8 mouse cellular contexts compared by ENCODE assay signal in the genomic region with DNA sequence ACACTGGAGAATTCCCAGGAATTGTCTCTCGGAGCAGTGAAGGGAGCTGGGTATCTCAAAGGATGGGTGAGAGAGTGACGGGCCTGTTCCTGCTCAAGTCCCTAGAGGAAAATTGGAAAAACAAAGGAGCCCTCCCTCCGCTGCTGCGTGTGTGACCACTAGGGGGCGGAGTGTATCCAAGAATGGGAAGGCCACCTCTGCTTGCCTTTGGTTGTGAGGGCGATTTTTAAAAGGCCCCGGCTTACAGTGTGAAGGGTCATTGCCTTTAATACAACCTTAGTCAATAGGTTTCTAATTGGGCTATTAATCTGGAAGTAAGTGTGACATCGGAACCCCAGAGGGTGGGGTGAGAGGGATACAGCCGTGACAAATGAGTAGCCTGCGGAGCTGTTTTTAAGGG.
A peak's percentile ranks its signal among the peaks of the same experiment; 100 is the strongest.
DNase-seq lines count a peak whose midpoint lies in the region; ATAC-seq and TF ChIP-seq lines count a peak whose summit lies in the region.

No protein-coding gene starts in this region.

- 4% methylated on average over 10 of the region's 10 CpGs for WGBS in forebrain, embryonic 11.5 days
- 10% methylated on average over 10 of the region's 10 CpGs for WGBS in heart, postnatal 0 days
- 14% methylated on average over 10 of the region's 10 CpGs for WGBS in olfactory bulb, adult 2 months

- DNase-seq in CH12.LX (ENCODE audit: extremely low read depth): peak; percentile 58
- DNase-seq in c-Kit-positive CD71-positive TER-119-negative erythroid progenitor cells, embryonic 14.5 days (ENCODE audit: low read depth): peak; percentile 41
- DNase-seq in forebrain, embryonic 11.5 days (ENCODE audit: low spot score): peak; percentile 93
- DNase-seq in heart, postnatal 0 days (ENCODE audit: low spot score): peak; percentile 82
- peak; percentile 75 to 86 for DNase-seq in kidney, postnatal 25 days
- DNase-seq in lung, adult 18-20 months: peak; percentile 74 to 81
- peak; percentile 67 for DNase-seq in testis, postnatal 14 days (ENCODE audit: low spot score)

- no peak overlapping the region for H3K9ac ChIP-seq in CH12.LX (ENCODE audit: insufficient read depth, low read depth)
- no peak overlapping the region; the same call in 1 of the 2 replicates for H3K9ac ChIP-seq in forebrain, embryonic 11.5 days (ENCODE audit: low read length)
- H3K9ac ChIP-seq in heart, postnatal 0 days (replicated peaks; ENCODE audit: low read depth, low read length): no peak overlapping the region

- no peak for TF ChIP-seq EP300 in CH12.LX (IDR thresholded peaks at IDR 0.05; ENCODE audit: low read length)
- TF ChIP-seq EP300 in heart, postnatal 0 days (IDR thresholded peaks at IDR 0.05; ENCODE audit: low read depth): no peak

- peaks cover 7 to 21% of the 10 kb centered on the region in 2 experiments for H3K4me1 ChIP-seq in CH12.LX (ENCODE audit: control insufficient read depth in 1 of 2, insufficient read depth in 2 of 2)
- peaks cover 14% of the 10 kb centered on the region for H3K4me1 ChIP-seq in forebrain, embryonic 11.5 days (replicated peaks; ENCODE audit: control insufficient read depth, insufficient read depth, low read length)
- no peaks in the 10 kb centered on the region for H3K4me1 ChIP-seq in heart, postnatal 0 days (ENCODE audit: control insufficient read depth, insufficient read depth)
- H3K4me1 ChIP-seq in olfactory bulb, adult 2 months (ENCODE audit: control insufficient read depth, insufficient read depth, low read length): peaks cover 17% of the 10 kb centered on the region

- H3K4me3 ChIP-seq in CH12.LX (replicated peaks in 1 of 3; ENCODE audit: low read depth in 2 of 3, low read length in 2 of 3, poor library complexity in 1 of 3): no peak overlapping the region
- no peak overlapping the region for H3K4me3 ChIP-seq in forebrain, embryonic 11.5 days (ENCODE audit: low read depth, low read length)
- no peak overlapping the region for H3K4me3 ChIP-seq in heart, postnatal 0 days (ENCODE audit: low read depth, low read length)
- H3K4me3 ChIP-seq in olfactory bulb, adult 2 months (ENCODE audit: insufficient read depth, low read depth, low read length): no peak overlapping the region

- TF ChIP-seq RAD21 in CH12.LX (IDR thresholded peaks at IDR 0.05; ENCODE audit: low read depth, low read length): peak; percentile 98

- H3K27ac ChIP-seq in CH12.LX (ENCODE audit: insufficient read depth, low read depth): no peak overlapping the region
- no peak overlapping the region for H3K27ac ChIP-seq in forebrain, embryonic 11.5 days (ENCODE audit: low read depth, low read length)
- H3K27ac ChIP-seq in heart, postnatal 0 days (ENCODE audit: low read depth): no peak overlapping the region
- no peak overlapping the region for H3K27ac ChIP-seq in olfactory bulb, adult 2 months (ENCODE audit: insufficient read depth, low read depth, low read length)

- peaks cover 15% of the 10 kb centered on the region for H3K27me3 ChIP-seq in CH12.LX (replicated peaks)
- no peaks in the 10 kb centered on the region for H3K27me3 ChIP-seq in forebrain, embryonic 11.5 days (ENCODE audit: control insufficient read depth, insufficient read depth, low read length)
- H3K27me3 ChIP-seq in heart, postnatal 0 days (ENCODE audit: control insufficient read depth, insufficient read depth, low read length): peaks cover 15% of the 10 kb centered on the region; the same call in 1 of the 2 replicates

- H3K9me3 ChIP-seq in CH12.LX (replicated peaks; ENCODE audit: low read length): no peaks in the 10 kb centered on the region
- no peaks in the 10 kb centered on the region for H3K9me3 ChIP-seq in forebrain, embryonic 11.5 days (ENCODE audit: control insufficient read depth, low read length)
- H3K9me3 ChIP-seq in heart, postnatal 0 days (replicated peaks; ENCODE audit: control insufficient read depth, low read length): no peaks in the 10 kb centered on the region

- peak; percentile 87 to 93 for TF ChIP-seq CTCF in CH12.LX (conservative IDR thresholded peaks at IDR 0.05 in 1 of 2, IDR thresholded peaks at IDR 0.05 in 1 of 2; ENCODE audit: low read depth in 2 of 2, low read length in 2 of 2)
- TF ChIP-seq CTCF in heart, postnatal 0 days (IDR thresholded peaks at IDR 0.05; ENCODE audit: low read depth): peak; percentile 97
- TF ChIP-seq CTCF in olfactory bulb, adult 2 months (IDR thresholded peaks at IDR 0.05; ENCODE audit: insufficient read depth, low read depth, low read length): peak; percentile 92

- no peak overlapping the region for H3K4me2 ChIP-seq in CH12.LX (ENCODE audit: insufficient read depth, low read depth, poor library complexity, severe bottlenecking)
- no peak overlapping the region for H3K4me2 ChIP-seq in forebrain, embryonic 11.5 days (ENCODE audit: low read depth, low read length, severe bottlenecking)
- no peak overlapping the region for H3K4me2 ChIP-seq in heart, postnatal 0 days (ENCODE audit: low read depth, low read length)

- H3K36me3 ChIP-seq in CH12.LX (replicated peaks in 1 of 2; ENCODE audit: control insufficient read depth in 1 of 2, insufficient read depth in 1 of 2, low read length in 1 of 2): no peaks in the 10 kb centered on the region
- H3K36me3 ChIP-seq in forebrain, embryonic 11.5 days (ENCODE audit: control insufficient read depth, insufficient read depth, low read length): no peaks in the 10 kb centered on the region
- H3K36me3 ChIP-seq in heart, postnatal 0 days (replicated peaks; ENCODE audit: control insufficient read depth, insufficient read depth, low read length): no peaks in the 10 kb centered on the region

- in situ Hi-C loops in CH12.LX (cut with MboI; ENCODE audit: low pct_ligation_motif_present, low pct_unique_long_range_greater_than_20kb, low sequenced_read_pairs): loop anchor here (5.0 kb wide), 1 partner anchor 329 kb away; no protein-coding TSS in a partner anchor

- ATAC-seq in forebrain, embryonic 11.5 days (replicated peaks; ENCODE audit: low FRiP score): peak; percentile 63
- peak; percentile 75 for ATAC-seq in heart, postnatal 0 days (ENCODE audit: insufficient read depth, low read depth)

- no peak for TF ChIP-seq POLR2A in CH12.LX (IDR thresholded peaks at IDR 0.05; ENCODE audit: low read depth, low read length)
- no peak for TF ChIP-seq POLR2A in olfactory bulb, adult 2 months (IDR thresholded peaks at IDR 0.05; ENCODE audit: insufficient read depth, low read depth, low read length)

- dilution Hi-C loops in CH12.LX (cut with MboI; ENCODE audit: extremely low pct_ligation_motif_present, extremely low pct_unique_long_range_greater_than_20kb, low sequenced_read_pairs): no loop called here

- H3K79me2 ChIP-seq in CH12.LX (replicated peaks; ENCODE audit: control insufficient read depth, extremely low read depth, insufficient read depth, poor library complexity, severe bottlenecking): no peaks in the 10 kb centered on the region

TF ChIP-seq in CH12.LX, 34 proteins besides CTCF, POLR2A, EP300 and RAD21:
- TF ChIP-seq RCOR1 (conservative IDR thresholded peaks at IDR 0.05; ENCODE audit: low read depth, low read length): no peak
- no peak for TF ChIP-seq ZKSCAN1 (IDR thresholded peaks at IDR 0.05; ENCODE audit: borderline replicate concordance, low read depth, low read length)
- TF ChIP-seq MAX (IDR thresholded peaks at IDR 0.05; ENCODE audit: low read length): no peak
- no peak for TF ChIP-seq ZMIZ1 (IDR thresholded peaks at IDR 0.05; ENCODE audit: low read depth, low read length)
- TF ChIP-seq GABPA (IDR thresholded peaks at IDR 0.05; ENCODE audit: insufficient replicate concordance, low read depth, low read length): no peak
- TF ChIP-seq MEF2A (IDR thresholded peaks at IDR 0.05; ENCODE audit: borderline replicate concordance, low read depth, low read length): 0 out of 2 replicates have a peak, but pooled peaks have one; percentile 53
- TF ChIP-seq JUND (conservative IDR thresholded peaks at IDR 0.05; ENCODE audit: low read depth, low read length): no peak
- no peak for TF ChIP-seq PAX5 (IDR thresholded peaks at IDR 0.05; ENCODE audit: low read length)
- TF ChIP-seq ELF1 (IDR thresholded peaks at IDR 0.05; ENCODE audit: low read depth, low read length): no peak
- TF ChIP-seq POLR2AphosphoS2 (IDR thresholded peaks at IDR 0.05; ENCODE audit: low read depth, low read length): no peak
- no peak for TF ChIP-seq ETS1 (conservative IDR thresholded peaks at IDR 0.05; ENCODE audit: low read depth, low read length)
- TF ChIP-seq E2F4 (IDR thresholded peaks at IDR 0.05; ENCODE audit: insufficient replicate concordance, low read depth, low read length): no peak
- no peak for TF ChIP-seq BHLHE40 (IDR thresholded peaks at IDR 0.05; ENCODE audit: low read depth, low read length)
- TF ChIP-seq MAZ (IDR thresholded peaks at IDR 0.05; ENCODE audit: low read depth, low read length): peak; percentile 62; the same call in 1 of the 2 replicates
- no peak for TF ChIP-seq USF2 (conservative IDR thresholded peaks at IDR 0.05; ENCODE audit: low read depth, low read length)
- TF ChIP-seq TCF12 (IDR thresholded peaks at IDR 0.05; ENCODE audit: low read depth, low read length): 0 out of 2 replicates have a peak, but pooled peaks have one; percentile 11
- peak; percentile 34; the same call in 1 of the 2 replicates for TF ChIP-seq IRF4 (IDR thresholded peaks at IDR 0.05; ENCODE audit: low read depth, low read length)
- 0 out of 2 replicates have a peak, but pooled peaks have one; percentile 31 for TF ChIP-seq KAT2A (IDR thresholded peaks at IDR 0.05; ENCODE audit: insufficient replicate concordance, low read length)
- peak; percentile 28; the same call in 1 of the 2 replicates for TF ChIP-seq NELFE (IDR thresholded peaks at IDR 0.05; ENCODE audit: low read depth, low read length)
- no peak for TF ChIP-seq USF1 (IDR thresholded peaks at IDR 0.05; ENCODE audit: low read depth, low read length)
- no peak for TF ChIP-seq MAFK (IDR thresholded peaks at IDR 0.05; ENCODE audit: insufficient replicate concordance, low read length)
- peak; percentile 87 for TF ChIP-seq SMC3 (IDR thresholded peaks at IDR 0.05; ENCODE audit: low read depth, low read length)
- no peak for TF ChIP-seq JUN (IDR thresholded peaks at IDR 0.05; ENCODE audit: insufficient read depth, low read depth, low read length)
- peak; percentile 76 for TF ChIP-seq ZC3H11A (IDR thresholded peaks at IDR 0.05; ENCODE audit: low read depth, low read length)
- no peak for TF ChIP-seq CHD2 (IDR thresholded peaks at IDR 0.05; ENCODE audit: low read length)

Comparison
In these comparisons a context has a peak if more than half of its experiments do, and no peak if none do; other contexts are left out.
1. DNase-seq: peak in every context shown above with its lines; median percentile 93 in forebrain, embryonic 11.5 days; 82 in heart, postnatal 0 days; 80 in kidney, postnatal 25 days; 78 in lung, adult 18-20 months; 67 in testis, postnatal 14 days; 58 in CH12.LX; 41 in c-Kit-positive CD71-positive TER-119-negative erythroid progenitor cells, embryonic 14.5 days.